21 mouse cellular contexts compared by ENCODE assay signal in the genomic region with DNA sequence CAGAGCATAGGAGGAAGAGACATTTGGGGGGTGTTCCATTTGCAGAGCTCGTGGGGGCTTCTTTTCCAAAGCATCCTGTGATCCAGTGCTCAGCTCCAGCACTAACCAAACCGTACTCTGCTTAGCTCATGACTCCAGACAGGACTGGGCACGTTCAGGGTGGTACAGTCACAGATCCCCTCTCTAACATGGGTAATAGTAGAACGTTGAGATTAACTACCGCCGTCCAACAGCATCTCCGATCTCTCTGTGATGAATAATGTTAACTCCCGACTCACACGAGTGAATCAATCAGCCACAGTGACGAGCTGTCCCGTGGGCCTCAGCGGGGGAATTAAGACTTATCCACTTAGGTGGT. TPM values are rescaled to one million over a fixed set of nuclear protein-coding genes. Genes with fewer than 3 reads are reported as not detected.
A peak's percentile ranks its signal among the peaks of the same experiment; 100 is the strongest.
DNase-seq lines count a peak whose midpoint lies in the region; ATAC-seq and TF ChIP-seq lines count a peak whose summit lies in the region.
"Had no signal": no experiment of that assay in that cellular context is flagged by ENCODE, and none has a peak within 500 bp of the region (broad histone marks: within the 10 kb centered on the region; RNA-seq: fewer than 3 reads in every experiment).

No protein-coding gene starts in this region.

- no peaks in the 10 kb centered on the region for H3K36me3 ChIP-seq in hindbrain, embryonic 11.5 days (ENCODE audit: control insufficient read depth, insufficient read depth, low read length)
- no peaks in the 10 kb centered on the region for H3K36me3 ChIP-seq in hindbrain, embryonic 10.5 days
- no peaks in the 10 kb centered on the region for H3K36me3 ChIP-seq in C2C12 (ENCODE audit: control insufficient read depth, insufficient read depth)
- no peaks in the 10 kb centered on the region for H3K36me3 ChIP-seq in hindbrain, embryonic 13.5 days
- H3K36me3 ChIP-seq in midbrain, embryonic 15.5 days (replicated peaks) = no peaks in the 10 kb centered on the region
- no peaks in the 10 kb centered on the region for H3K36me3 ChIP-seq in intestine, postnatal 0 days (ENCODE audit: control insufficient read depth, insufficient read depth)
- H3K36me3 ChIP-seq: embryonic facial prominence, embryonic 15.5 days; heart, embryonic 10.5 days; limb, embryonic 12.5 days; liver, embryonic 12.5 days had no signal

- TF ChIP-seq CTCF in C2C12 (IDR thresholded peaks at IDR 0.05; ENCODE audit: control insufficient read depth, insufficient read depth, insufficient read length) = no peak
- no peak for TF ChIP-seq CTCF in intestine, postnatal 0 days (IDR thresholded peaks at IDR 0.05; ENCODE audit: low read depth)

- no peak overlapping the region for H3K9ac ChIP-seq in hindbrain, embryonic 11.5 days (ENCODE audit: low read depth, low read length)
- H3K9ac ChIP-seq in hindbrain, embryonic 13.5 days = no peak overlapping the region
- no peak overlapping the region for H3K9ac ChIP-seq in midbrain, embryonic 15.5 days
- H3K9ac ChIP-seq in intestine, postnatal 0 days (ENCODE audit: low read depth, low read length) = no peak overlapping the region
- H3K9ac ChIP-seq: embryonic facial prominence, embryonic 15.5 days; limb, embryonic 12.5 days; liver, embryonic 12.5 days; lung, embryonic 14.5 days had no signal

- H3K9me3 ChIP-seq in hindbrain, embryonic 11.5 days (ENCODE audit: control insufficient read depth, low read length) = no peaks in the 10 kb centered on the region
- no peaks in the 10 kb centered on the region for H3K9me3 ChIP-seq in hindbrain, embryonic 10.5 days
- H3K9me3 ChIP-seq in hindbrain, embryonic 13.5 days = no peaks in the 10 kb centered on the region
- H3K9me3 ChIP-seq in midbrain, embryonic 15.5 days = no peaks in the 10 kb centered on the region
- H3K9me3 ChIP-seq in intestine, postnatal 0 days (ENCODE audit: control insufficient read depth) = no peaks in the 10 kb centered on the region
- H3K9me3 ChIP-seq: embryonic facial prominence, embryonic 15.5 days; heart, embryonic 10.5 days; limb, embryonic 12.5 days; liver, embryonic 12.5 days had no signal

- no peak overlapping the region for H3K4me3 ChIP-seq in hindbrain, embryonic 11.5 days (ENCODE audit: low read depth, low read length)
- H3K4me3 ChIP-seq in hindbrain, embryonic 10.5 days = no peak overlapping the region
- no peak overlapping the region for H3K4me3 ChIP-seq in C2C12 (ENCODE audit: insufficient read depth, poor library complexity, severe bottlenecking)
- H3K4me3 ChIP-seq in hindbrain, embryonic 13.5 days = no peak overlapping the region
- H3K4me3 ChIP-seq in midbrain, embryonic 15.5 days = no peak overlapping the region
- no peak overlapping the region for H3K4me3 ChIP-seq in intestine, postnatal 0 days (ENCODE audit: low read depth, low read length)
- H3K4me3 ChIP-seq: embryonic facial prominence, embryonic 15.5 days; heart, embryonic 10.5 days; layer of hippocampus, adult 2 months; limb, embryonic 12.5 days; liver, embryonic 12.5 days had no signal

- no peaks in the 10 kb centered on the region for H3K4me1 ChIP-seq in hindbrain, embryonic 11.5 days (replicated peaks; ENCODE audit: control insufficient read depth, insufficient read depth, low read length)
- no peaks in the 10 kb centered on the region for H3K4me1 ChIP-seq in hindbrain, embryonic 10.5 days (replicated peaks)
- H3K4me1 ChIP-seq in hindbrain, embryonic 13.5 days (replicated peaks) = peaks cover 28% of the 10 kb centered on the region
- H3K4me1 ChIP-seq in midbrain, embryonic 15.5 days = peaks cover 12% of the 10 kb centered on the region
- H3K4me1 ChIP-seq in intestine, postnatal 0 days (replicated peaks; ENCODE audit: control insufficient read depth, insufficient read depth, low read length) = no peaks in the 10 kb centered on the region
- H3K4me1 ChIP-seq: embryonic facial prominence, embryonic 15.5 days; heart, embryonic 10.5 days; liver, embryonic 12.5 days had no signal

- H3K27me3 ChIP-seq in hindbrain, embryonic 11.5 days (ENCODE audit: control insufficient read depth, insufficient read depth, low read length) = no peaks in the 10 kb centered on the region
- H3K27me3 ChIP-seq in hindbrain, embryonic 10.5 days (ENCODE audit: insufficient read depth, poor library complexity, severe bottlenecking) = no peaks in the 10 kb centered on the region
- peaks cover 6% of the 10 kb centered on the region for H3K27me3 ChIP-seq in C2C12 (ENCODE audit: control insufficient read depth, insufficient read depth, insufficient read length)
- no peaks in the 10 kb centered on the region for H3K27me3 ChIP-seq in hindbrain, embryonic 13.5 days
- no peaks in the 10 kb centered on the region for H3K27me3 ChIP-seq in midbrain, embryonic 15.5 days (replicated peaks)
- H3K27me3 ChIP-seq in intestine, postnatal 0 days (replicated peaks; ENCODE audit: control insufficient read depth, insufficient read depth, low read length) = 0 out of 2 replicates have a peak, but pooled peaks cover 5% of the 10 kb centered on the region

- H3ac ChIP-seq in C2C12 (ENCODE audit: control insufficient read depth, insufficient read length, low read depth) = peak overlapping the region; percentile 57

- DNase-seq in hindbrain, embryonic 11.5 days (ENCODE audit: low spot score) = peak; percentile 21
- DNase-seq in hindbrain, embryonic 10.5 days (ENCODE audit: low spot score) = no peak
- DNase-seq in Muller cell, postnatal 12 days (ENCODE audit: inconsistent ontology term) = no peak
- no peak for DNase-seq in liver
- DNase-seq: adrenal gland, postnatal 25 days; B cell, adult 2 months; cerebellum, adult 11 months; cerebellum, adult 9-11 months; kidney, postnatal 25 days; lung, embryonic 14.5 days had no signal

- WGBS in hindbrain, embryonic 11.5 days = 63% methylated on average over 12 of the region's 12 CpGs
- WGBS in hindbrain, embryonic 10.5 days = 80% methylated on average over 12 of the region's 12 CpGs
- 36% methylated on average over 12 of the region's 12 CpGs for WGBS in hindbrain, embryonic 13.5 days
- 39% methylated on average over 12 of the region's 12 CpGs for WGBS in midbrain, embryonic 15.5 days
- 62% methylated on average over 12 of the region's 12 CpGs for WGBS in intestine, postnatal 0 days

- no peak overlapping the region for H3K4me2 ChIP-seq in hindbrain, embryonic 11.5 days (replicated peaks; ENCODE audit: low read depth, low read length)
- peak overlapping the region; percentile 21; the same call in 1 of the 2 replicates for H3K4me2 ChIP-seq in hindbrain, embryonic 13.5 days
- no peak overlapping the region for H3K4me2 ChIP-seq in midbrain, embryonic 15.5 days
- no peak overlapping the region for H3K4me2 ChIP-seq in intestine, postnatal 0 days (replicated peaks; ENCODE audit: low read depth)
- H3K4me2 ChIP-seq: embryonic facial prominence, embryonic 15.5 days; limb, embryonic 12.5 days; liver, embryonic 12.5 days; lung, embryonic 14.5 days had no signal

- ATAC-seq in hindbrain, embryonic 11.5 days (ENCODE audit: low FRiP score) = peak; percentile 47
- ATAC-seq in hindbrain, embryonic 13.5 days (ENCODE audit: low FRiP score) = peak; percentile 75
- ATAC-seq in midbrain, embryonic 15.5 days (replicated peaks) = peak; percentile 28; the same call in 1 of the 2 replicates
- ATAC-seq in intestine, postnatal 0 days = no peak
- ATAC-seq: intestine, embryonic 16.5 days; liver, embryonic 12.5 days had no signal

- peak overlapping the region; percentile 11; the same call in 1 of the 2 replicates for H3K27ac ChIP-seq in hindbrain, embryonic 11.5 days (ENCODE audit: low read depth, low read length)
- H3K27ac ChIP-seq in hindbrain, embryonic 10.5 days = no peak overlapping the region
- H3K27ac ChIP-seq in hindbrain, embryonic 13.5 days = peak overlapping the region; percentile 73
- H3K27ac ChIP-seq in midbrain, embryonic 15.5 days = peak overlapping the region; percentile 38; the same call in 1 of the 2 replicates
- no peak overlapping the region for H3K27ac ChIP-seq in intestine, postnatal 0 days (ENCODE audit: low read depth, low read length)
- H3K27ac ChIP-seq: embryonic facial prominence, embryonic 15.5 days; heart, embryonic 10.5 days; limb, embryonic 12.5 days; liver, embryonic 12.5 days had no signal

- H3K79me3 ChIP-seq in C2C12 (ENCODE audit: low read depth) = no peaks in the 10 kb centered on the region

- no peaks in the 10 kb centered on the region for H3K79me2 ChIP-seq in C2C12 (ENCODE audit: control insufficient read depth, insufficient read depth)

TF ChIP-seq in C2C12, 6 proteins besides CTCF, POLR2A, EP300 and RAD21:
- TF ChIP-seq FOSL1 (IDR thresholded peaks at IDR 0.05; ENCODE audit: insufficient read depth, low read length, poor library complexity, severe bottlenecking) = no peak
- TF ChIP-seq MYOG (IDR thresholded peaks at IDR 0.05; ENCODE audit: control insufficient read depth, extremely low read depth, insufficient read length) = no peak
- no peak for TF ChIP-seq CEBPB (IDR thresholded peaks at IDR 0.05; ENCODE audit: low read depth)
- TF ChIP-seq MAX (IDR thresholded peaks at IDR 0.05) = no peak
- TF ChIP-seq MYOD1 (IDR thresholded peaks at IDR 0.05; ENCODE audit: control insufficient read depth, insufficient read length, low read depth) = no peak
- no peak for TF ChIP-seq USF1 (IDR thresholded peaks at IDR 0.05; ENCODE audit: low read depth)

RNA-seq across cellular contexts. Expression of a gene that starts 11.3 kb away (rescaled TPM):
- polyA plus RNA-seq in hindbrain, embryonic 11.5 days (2014; fragmentation: Nextera tagmentation; extraction: Ambion mirVana) = 1.6 and 3.7 TPM in 2 replicates
- 2.1 and 2.9 TPM in 2 replicates for polyA plus RNA-seq in hindbrain, embryonic 10.5 days (2016; fragmentation: Nextera tagmentation; extraction: Ambion mirVana)
- polyA plus RNA-seq in C2C12 (2012; fragmentation: generic; extraction: Trizol) = not detected
- 2.2 TPM in 2 replicates for polyA plus RNA-seq in hindbrain, embryonic 13.5 days (2015; fragmentation: Nextera tagmentation; extraction: Ambion mirVana)
- polyA plus RNA-seq in midbrain, embryonic 15.5 days (2015; fragmentation: Nextera tagmentation; extraction: Ambion mirVana) = 2.5 TPM in 2 replicates
- polyA plus RNA-seq in intestine, postnatal 0 days (2015; fragmentation: Nextera tagmentation; extraction: Ambion mirVana) = 0.86 and 1.3 TPM in 2 replicates
- polyA plus RNA-seq: spleen, adult 2 months had no signal

RNA-seq across cellular contexts. Expression of a gene that starts 45.3 kb away (rescaled TPM):
- 49.6 and 49.7 TPM in 2 replicates for polyA plus RNA-seq in hindbrain, embryonic 11.5 days (2014; fragmentation: Nextera tagmentation; extraction: Ambion mirVana)
- 41.5 and 55.9 TPM in 2 replicates for polyA plus RNA-seq in hindbrain, embryonic 10.5 days (2016; fragmentation: Nextera tagmentation; extraction: Ambion mirVana)
- polyA plus RNA-seq in C2C12 (2012; fragmentation: generic; extraction: Trizol) = 24.0 TPM
- polyA plus RNA-seq in hindbrain, embryonic 13.5 days (2015; fragmentation: Nextera tagmentation; extraction: Ambion mirVana) = 20.0 and 21.7 TPM in 2 replicates
- 15.7 and 15.8 TPM in 2 replicates for polyA plus RNA-seq in midbrain, embryonic 15.5 days (2015; fragmentation: Nextera tagmentation; extraction: Ambion mirVana)
- 27.9 and 30.0 TPM in 2 replicates for polyA plus RNA-seq in intestine, postnatal 0 days (2015; fragmentation: Nextera tagmentation; extraction: Ambion mirVana)

Comparison
In these comparisons a context has a peak if more than half of its experiments do, and no peak if none do; other contexts are left out.
1. H3K27ac ChIP-seq: peak in hindbrain, embryonic 11.5 days (single experiment), hindbrain, embryonic 13.5 days (single experiment) and midbrain, embryonic 15.5 days (single experiment); none in hindbrain, embryonic 10.5 days (single experiment) and intestine, postnatal 0 days (single experiment).